Mouse (Mus musculus) liver, postnatal 0 days (tissue): ENCODE measurements around the gene Nedd9.

ENCODE experiments used
- CTCF ChIP-seq: sonication (generic); IDR thresholded peaks from 2 replicates; pipeline ENCODE4 v1.5.1; 2016; ENCODE audit warnings: antibody characterized with exemption, low read depth
- EP300 ChIP-seq: IDR thresholded peaks from 2 replicates; pipeline ENCODE4 v1.6.1; 2016; ENCODE audit warnings: antibody characterized with exemption, low read depth, mild to moderate bottlenecking

GRCm38 (mm10) chr13:41467036-41467435, 20.1 kb downstream of the Nedd9 start:
- TF ChIP-seq CTCF (no peak), EP300 (no peak)
